Mouse (Mus musculus) G1E (cell line): Measurements from ENCODE around the gene Mgll. TPM values are rescaled to one million over a fixed set of nuclear protein-coding genes. Genes with fewer than 3 reads are reported as not detected.

Experiments
- ATAC-seq: 2 replicates; pipeline ENCODE4 v1.8.0; 2016; ENCODE audit warnings: mild to moderate bottlenecking; ENCODE audit not compliant: insufficient number of reproducible peaks, poor library complexity, low FRiP score, severe bottlenecking; ENCODE audit errors: extremely low read depth
- DNase-seq: peaks from one replicate; pipeline ENCODE4 v3.0.0; 2012; ENCODE audit warnings: low spot score
- H3K27me3 ChIP-seq: 2 replicates; pipeline ENCODE4 v1.6.1; 2012; ENCODE audit warnings: mild to moderate bottlenecking, low read length, inconsistent platforms; ENCODE audit not compliant: insufficient read depth
- H3K36me3 ChIP-seq: replicated peaks from 2 replicates; pipeline ENCODE3; 2012; ENCODE audit warnings: mild to moderate bottlenecking, inconsistent platforms
- H3K4me1 ChIP-seq: 2 replicates; pipeline ENCODE4 v1.6.1; 2012; ENCODE audit warnings: low read depth, low read length, inconsistent platforms, mixed read lengths; ENCODE audit not compliant: insufficient read depth
- H3K4me3 ChIP-seq: 2 replicates; pipeline ENCODE4 v1.5.1; 2012; ENCODE audit warnings: low read depth, mild to moderate bottlenecking, inconsistent platforms, low read length, moderate library complexity, mixed read lengths
- H3K9me3 ChIP-seq: replicated peaks from 2 replicates; pipeline ENCODE4 v1.6.1; 2012; ENCODE audit warnings: inconsistent platforms
- CTCF ChIP-seq: IDR thresholded peaks from 2 replicates; pipeline ENCODE4 v1.5.1; 2012; ENCODE audit warnings: low read depth, low read length, inconsistent platforms, mixed read lengths
- GATA1 ChIP-seq: IDR thresholded peaks from 2 replicates; pipeline ENCODE4 v1.6.1; 2012; ENCODE audit warnings: borderline replicate concordance, low read length, inconsistent platforms, mixed read lengths
- GATA2 ChIP-seq: IDR thresholded peaks from 2 replicates; pipeline ENCODE4 v1.6.1; 2012; ENCODE audit warnings: low read depth, low read length, inconsistent platforms, borderline replicate concordance
- POLR2AphosphoS5 ChIP-seq: IDR thresholded peaks from 2 replicates; pipeline ENCODE4 v1.6.1; 2012; ENCODE audit warnings: low read depth, low read length, inconsistent platforms; ENCODE audit not compliant: insufficient replicate concordance
- TAL1 ChIP-seq: conservative IDR thresholded peaks from 2 replicates; pipeline ENCODE4 v1.6.1; 2012; ENCODE audit warnings: low read depth, low read length, inconsistent platforms, mixed read lengths
- polyA plus RNA-seq: library from polyadenylated mRNA; stranded (reverse); fragments of >175 nt; gene quantifications from 2 replicates; pipeline ENCODE4 v1.2.3, GENCODE M21; 2012
- total RNA-seq, 2 experiments: library from RNA; stranded (forward) in 1 of 2; stranded (reverse) in 1 of 2; fragments of 200-1000 nt in 1 of 2; fragments of >200 nt in 1 of 2; fragmentation: Nextera tagmentation in 1 of 2; gene quantifications; 2 replicates each; pipeline ENCODE4 v1.2.3; 2014 to 2017

The Mgll gene
- total and polyA plus RNA-seq, 3 experiments = 0.03 to 41.5 (median 0.11) TPM

DNA sequence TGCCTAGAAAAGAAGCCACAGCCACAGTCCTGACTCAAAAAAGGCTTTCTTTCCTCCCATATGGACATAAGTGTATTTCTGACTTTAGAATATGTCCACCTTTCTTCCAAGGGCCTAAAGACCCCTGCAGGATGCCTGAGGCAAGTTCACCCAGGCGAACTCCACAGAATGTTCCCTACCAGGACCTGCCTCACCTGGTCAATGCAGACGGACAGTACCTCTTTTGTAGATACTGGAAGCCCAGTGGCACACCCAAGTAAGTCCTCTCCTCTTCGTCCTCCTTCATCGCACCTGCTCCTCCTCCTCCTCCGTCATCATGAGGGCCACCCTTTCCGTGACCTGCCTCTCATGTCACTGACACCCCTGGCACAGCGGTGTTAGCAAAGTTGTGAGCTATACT lies 1.4 kb downstream of the Mgll start:
- H3K27me3 ChIP-seq = peaks cover 44% of the 10 kb centered on the region
- TF ChIP-seq GATA1 (no peak), TAL1 (no peak), GATA2 (no peak), CTCF (no peak), POLR2AphosphoS5 (no peak)
- H3K36me3 ChIP-seq = no peaks in the 10 kb centered on the region
- DNase-seq (no peak), ATAC-seq (no peak)
- H3K4me3 ChIP-seq = no peak overlapping the region
- peaks cover 10% of the 10 kb centered on the region; the same call in 1 of the 2 replicates for H3K4me1 ChIP-seq
- peaks cover 4% of the 10 kb centered on the region for H3K9me3 ChIP-seq

DNA sequence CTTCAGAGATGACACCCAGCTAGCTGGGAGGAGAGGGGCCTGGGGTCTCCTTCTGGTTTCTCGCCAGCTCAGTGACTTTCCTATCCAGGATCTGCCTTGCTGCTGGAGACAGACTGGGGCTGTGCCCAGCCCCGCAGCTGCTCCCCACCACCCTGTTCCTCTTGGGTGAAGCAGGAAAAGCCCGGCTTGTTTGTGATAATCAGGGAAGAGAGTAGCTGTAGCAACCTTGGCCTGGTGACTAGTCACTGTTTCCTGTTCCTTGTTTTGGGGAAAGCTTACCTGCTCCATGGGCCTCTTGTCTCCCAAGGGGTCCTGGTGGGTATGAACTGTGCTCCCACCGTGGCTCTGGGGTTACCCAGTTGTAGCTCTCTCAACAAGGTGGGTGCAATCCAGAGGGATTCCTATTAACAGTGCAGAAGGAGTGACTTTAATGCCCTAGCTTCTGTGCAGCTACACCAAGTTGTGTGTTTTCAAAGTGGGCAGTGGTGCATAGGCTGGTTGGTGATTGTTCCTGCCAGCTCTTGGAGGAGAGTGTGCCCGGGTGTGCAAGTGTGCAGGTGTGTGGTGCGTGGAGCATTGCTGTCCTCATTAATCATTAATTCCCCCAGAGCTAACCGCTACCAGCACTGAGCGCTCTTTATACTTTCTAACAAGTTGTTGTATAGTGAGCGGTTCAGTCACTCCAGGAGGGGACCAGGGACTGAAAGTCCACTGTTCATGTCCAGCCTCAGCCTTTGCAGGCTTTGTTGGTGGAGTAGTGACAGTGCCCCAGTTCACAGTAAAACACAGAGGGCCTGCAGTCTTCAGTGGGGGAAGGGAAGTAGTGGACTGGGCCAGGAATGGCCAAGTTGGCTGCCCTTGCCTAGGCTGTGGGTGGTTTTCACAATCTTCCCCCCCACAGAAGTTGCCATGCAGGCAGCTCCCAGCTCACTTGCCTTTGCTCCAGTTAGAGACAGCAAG lies 2.3 kb downstream of the Mgll start:
- peaks cover 48% of the 10 kb centered on the region for H3K27me3 ChIP-seq
- no peak overlapping the region for H3K4me3 ChIP-seq
- H3K4me1 ChIP-seq = peaks cover 12% of the 10 kb centered on the region
- H3K36me3 ChIP-seq = no peaks in the 10 kb centered on the region
- DNase-seq (no peak), ATAC-seq (no peak)
- TF ChIP-seq TAL1 = no peak
- no peak for TF ChIP-seq CTCF
- TF ChIP-seq GATA2 = no peak
- TF ChIP-seq GATA1 = no peak
- TF ChIP-seq POLR2AphosphoS5 = no peak
- peaks cover 4% of the 10 kb centered on the region for H3K9me3 ChIP-seq

- H3K4me1 ChIP-seq = peaks cover 12% of the 10 kb centered on the region
Measured at GRCm38 (mm10) chr6:88727490-88727889, 3.3 kb downstream of the Mgll start.

DNA sequence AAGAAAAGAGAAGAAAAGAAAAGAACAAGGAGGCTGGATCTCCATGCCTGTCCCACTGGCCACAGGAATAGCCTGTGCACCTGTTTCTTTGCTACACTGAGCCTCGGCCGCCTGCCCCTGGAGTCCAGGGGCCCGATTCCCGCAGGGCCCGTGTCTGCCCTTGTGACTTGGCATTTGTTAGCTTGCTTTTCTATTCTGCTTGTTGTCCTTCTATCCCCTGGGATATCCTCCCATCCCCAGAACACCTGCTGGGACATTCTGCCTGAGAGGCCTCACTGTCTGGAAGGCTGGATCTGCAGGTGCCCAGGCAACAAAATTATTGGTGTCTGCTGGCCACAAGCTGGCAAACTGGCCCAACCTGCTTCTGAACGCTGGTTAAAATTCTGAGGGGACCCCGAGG lies 3.8 kb downstream of the Mgll start:
- no peak for TF ChIP-seq GATA1
- TF ChIP-seq CTCF = no peak
- no peak for TF ChIP-seq POLR2AphosphoS5
- no peak for TF ChIP-seq TAL1
- no peak for TF ChIP-seq GATA2
- H3K27me3 ChIP-seq = peaks cover 54% of the 10 kb centered on the region
- H3K4me3 ChIP-seq = no peak overlapping the region
- ATAC-seq (no peak), DNase-seq (no peak)
- H3K9me3 ChIP-seq = peaks cover 4% of the 10 kb centered on the region
- H3K36me3 ChIP-seq = no peaks in the 10 kb centered on the region
- H3K4me1 ChIP-seq = peaks cover 12% of the 10 kb centered on the region

More at GRCm38 (mm10) chr6:88727490-88727889, 3.3 kb downstream of the Mgll start:
- TF ChIP-seq POLR2AphosphoS5 (no peak), GATA1 (no peak)
- no peaks in the 10 kb centered on the region for H3K36me3 ChIP-seq
- DNase-seq (no peak), ATAC-seq (no peak)
- peaks cover 57% of the 10 kb centered on the region for H3K27me3 ChIP-seq
- peaks cover 4% of the 10 kb centered on the region for H3K9me3 ChIP-seq
- no peak overlapping the region for H3K4me3 ChIP-seq

GRCm38 (mm10) chr6:88728515-88728914 lies 4.3 kb downstream of the Mgll start:
- DNase-seq (no peak), ATAC-seq (no peak)
- TF ChIP-seq GATA2 = no peak
- no peak for TF ChIP-seq CTCF
- TF ChIP-seq POLR2AphosphoS5 = no peak
- TF ChIP-seq GATA1 = no peak
- no peak for TF ChIP-seq TAL1
- Histone ChIP-seq H3K36me3 (no peaks in the 10 kb centered on the region), H3K27me3 (peaks cover 53% of the 10 kb centered on the region), H3K4me3 (no peak overlapping the region), H3K4me1 (peaks cover 12% of the 10 kb centered on the region), H3K9me3 (peaks cover 4% of the 10 kb centered on the region)

GRCm38 (mm10) chr6:88731211-88731751 lies 7.1 kb downstream of the Mgll start:
- H3K36me3 ChIP-seq = no peaks in the 10 kb centered on the region
- DNase-seq (no peak), ATAC-seq (no peak)
- H3K9me3 ChIP-seq = no peaks in the 10 kb centered on the region
- H3K27me3 ChIP-seq = peaks cover 40% of the 10 kb centered on the region
- no peak overlapping the region for H3K4me3 ChIP-seq
- TF ChIP-seq TAL1 = no peak
- no peak for TF ChIP-seq CTCF
- no peak for TF ChIP-seq POLR2AphosphoS5
- TF ChIP-seq GATA2 = no peak
- no peak for TF ChIP-seq GATA1
- peaks cover 2% of the 10 kb centered on the region; the same call in 1 of the 2 replicates for H3K4me1 ChIP-seq
